Mouse (Mus musculus): ENCODE data around the gene Ccdc174. TPM values are rescaled to one million over a fixed set of nuclear protein-coding genes. Genes with fewer than 3 reads are reported as not detected.
"Not testable (repeated sequence)": the region's sequence is repeated elsewhere in the genome, so short reads cannot be mapped to it uniquely, and the experiment has no call there.

Gene Ccdc174
- total RNA-seq, 1 experiment: 13.7 TPM

DNA sequence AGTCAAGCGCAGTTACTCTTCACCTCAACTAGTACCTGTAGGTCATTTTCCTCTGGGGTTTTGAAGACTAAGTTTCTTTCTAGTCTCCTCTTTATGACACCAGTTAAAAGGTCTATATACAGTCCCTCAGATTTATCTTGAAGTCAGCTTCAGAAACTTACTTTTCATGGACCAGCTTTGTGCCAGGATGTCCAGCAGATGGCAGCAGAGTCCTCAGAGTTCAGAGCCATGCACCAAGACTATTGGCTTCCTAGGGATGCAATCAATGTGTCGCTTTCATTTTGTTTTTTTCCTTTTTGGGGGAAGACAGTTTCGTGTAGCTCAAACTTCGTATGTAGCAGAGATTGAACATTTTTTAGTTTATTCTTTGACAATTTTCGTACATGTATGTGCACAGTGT, 23.7 kb downstream of the Ccdc174 start:
- H3K36me3 ChIP-seq (ENCODE audit: control insufficient read depth, insufficient read depth, low read length, poor library complexity, severe bottlenecking): peaks cover 15% of the 10 kb centered on the region
- DNase-seq (ENCODE audit: low read depth, low spot score): peak; percentile 51
- no peak overlapping the region for H3K9ac ChIP-seq (ENCODE audit: insufficient read depth, low read depth, low read length, poor library complexity, severe bottlenecking)
- H3K9me3 ChIP-seq (ENCODE audit: control insufficient read depth, insufficient read depth, low read depth, low read length): no peaks in the 10 kb centered on the region
- no peak overlapping the region for H3K4me3 ChIP-seq (ENCODE audit: insufficient read depth in 1 of 2, low read depth in 1 of 2, low read length in 2 of 2, poor library complexity in 1 of 2, severe bottlenecking in 1 of 2)
- in situ Hi-C loops (cut with MboI; ENCODE audit: low sequenced_read_pairs in 2 of 2, unreplicated experiment in 2 of 2): loop anchor here in 1 of 2 experiments (10.0 kb wide), 1 partner anchor 173 kb away; no protein-coding TSS in a partner anchor
- H3K27ac ChIP-seq (ENCODE audit: insufficient read depth, low read depth, low read length, poor library complexity, severe bottlenecking): no peak overlapping the region
- TF ChIP-seq ZNF384 (IDR thresholded peaks at IDR 0.05; ENCODE audit: low read depth, low read length) (no peak), MAFK (IDR thresholded peaks at IDR 0.05; ENCODE audit: insufficient read depth, low read depth, low read length) (no peak), CHD2 (IDR thresholded peaks at IDR 0.05; ENCODE audit: low read depth, low read length) (no peak), HCFC1 (IDR thresholded peaks at IDR 0.05; ENCODE audit: borderline replicate concordance, insufficient read depth, low read length) (no peak), ZC3H11A (IDR thresholded peaks at IDR 0.05; ENCODE audit: borderline replicate concordance, low read depth, low read length) (peak; percentile 96)
- no peaks in the 10 kb centered on the region for H3K4me1 ChIP-seq (ENCODE audit: control insufficient read depth in 2 of 2, insufficient read depth in 2 of 2, low read length in 2 of 2, poor library complexity in 1 of 2)

DNA sequence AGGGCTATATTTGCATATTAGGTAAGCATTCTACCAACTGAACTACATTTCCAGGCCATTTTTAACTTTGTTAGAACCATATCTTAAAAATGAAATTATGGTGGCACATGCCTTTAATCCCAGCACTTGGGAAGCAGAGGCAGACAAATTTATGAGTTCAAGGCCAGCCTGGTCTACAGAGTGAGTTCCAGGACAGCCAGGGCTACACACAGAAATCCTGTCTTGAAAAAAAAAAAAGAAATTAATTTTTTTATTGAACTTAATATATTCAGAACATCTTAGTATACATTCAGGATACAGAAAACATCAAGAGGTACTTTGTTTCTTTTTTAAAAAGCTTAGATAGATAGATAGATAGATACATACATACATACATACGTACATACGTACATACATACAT, 24.7 kb downstream of the Ccdc174 start, which contains the start of gene 4930590J08Rik:
Gene 4930590J08Rik, plus strand, starts transcription at position 301 of the 400 bp plus-strand sequence.
- not testable (repeated sequence) for H3K9ac ChIP-seq (ENCODE audit: insufficient read depth, low read depth, low read length, poor library complexity, severe bottlenecking); H3K27ac ChIP-seq (ENCODE audit: insufficient read depth, low read depth, low read length, poor library complexity, severe bottlenecking); DNase-seq (ENCODE audit: low read depth, low spot score); H3K4me3 ChIP-seq (ENCODE audit: insufficient read depth in 1 of 2, low read depth in 1 of 2, low read length in 2 of 2, poor library complexity in 1 of 2, severe bottlenecking in 1 of 2); H3K4me1 ChIP-seq (ENCODE audit: control insufficient read depth in 2 of 2, insufficient read depth in 2 of 2, low read length in 2 of 2, poor library complexity in 1 of 2); H3K9me3 ChIP-seq (ENCODE audit: control insufficient read depth, insufficient read depth, low read depth, low read length)
- in situ Hi-C loops (cut with MboI; ENCODE audit: low sequenced_read_pairs in 2 of 2, unreplicated experiment in 2 of 2): loop anchor here in 1 of 2 experiments (10.0 kb wide), 1 partner anchor 172 kb away; no protein-coding TSS in a partner anchor
- peaks cover 15% of the 10 kb centered on the region for H3K36me3 ChIP-seq (ENCODE audit: control insufficient read depth, insufficient read depth, low read length, poor library complexity, severe bottlenecking)

DNA sequence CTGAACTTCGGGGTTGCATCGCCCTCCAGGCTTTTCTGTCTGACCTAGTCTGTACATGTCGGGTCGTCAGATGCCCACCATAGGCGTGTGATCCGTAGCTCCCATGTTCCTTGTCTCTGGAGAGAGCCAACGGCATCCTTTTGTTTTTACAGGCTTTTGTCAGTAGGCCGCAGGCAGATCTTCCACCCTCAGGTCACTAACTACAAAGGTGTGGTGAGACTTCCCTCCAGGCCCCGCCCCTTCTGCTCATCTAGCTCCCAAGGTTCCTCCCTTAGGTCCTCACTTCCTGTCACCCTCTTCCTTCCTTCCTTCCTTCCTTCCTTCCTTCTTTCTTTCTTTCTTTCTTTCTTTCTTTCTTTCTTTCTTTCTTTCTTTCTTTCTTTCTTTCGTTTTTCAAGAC, 36.2 kb downstream of the Ccdc174 start:
- no peak overlapping the region for H3K9ac ChIP-seq (ENCODE audit: insufficient read depth, low read depth, low read length, poor library complexity, severe bottlenecking)
- in situ Hi-C loops (cut with MboI; ENCODE audit: low sequenced_read_pairs in 2 of 2, unreplicated experiment in 2 of 2): no loop called here

DNA sequence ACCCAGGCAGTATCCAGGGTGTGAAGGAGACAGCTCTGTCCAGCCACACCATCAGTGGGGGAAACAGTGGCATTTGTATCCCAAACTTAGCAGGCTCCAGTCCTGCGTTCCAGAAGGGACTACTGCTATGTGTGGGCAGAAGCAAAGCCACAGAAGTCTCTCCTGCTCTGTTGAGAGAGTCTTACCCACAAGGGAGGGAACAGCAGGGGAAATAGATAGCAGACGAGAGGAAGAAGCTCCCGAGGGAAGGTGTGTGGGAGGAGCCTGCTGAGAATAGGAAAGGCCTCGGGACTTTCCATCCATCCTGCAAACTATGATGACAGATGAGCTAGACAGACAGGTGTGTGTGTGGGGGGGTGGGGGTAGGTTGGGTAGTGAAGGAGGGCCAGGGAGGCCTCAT, 39.4 kb downstream of the Ccdc174 start:
- in situ Hi-C loops (cut with MboI; ENCODE audit: low sequenced_read_pairs in 2 of 2, unreplicated experiment in 2 of 2): no loop called here

More for the DNA sequence above, 36.2 kb downstream of the Ccdc174 start:
- DNase-seq (ENCODE audit: low read depth, low spot score): peak; percentile 11
- H3K9me3 ChIP-seq (ENCODE audit: control insufficient read depth, insufficient read depth, low read depth, low read length): no peaks in the 10 kb centered on the region
- no peaks in the 10 kb centered on the region for H3K4me1 ChIP-seq (ENCODE audit: control insufficient read depth in 2 of 2, insufficient read depth in 2 of 2, low read length in 2 of 2, poor library complexity in 1 of 2)
- no peak overlapping the region for H3K27ac ChIP-seq (ENCODE audit: insufficient read depth, low read depth, low read length, poor library complexity, severe bottlenecking)
- no peaks in the 10 kb centered on the region for H3K36me3 ChIP-seq (ENCODE audit: control insufficient read depth, insufficient read depth, low read length, poor library complexity, severe bottlenecking)
- H3K4me3 ChIP-seq (ENCODE audit: insufficient read depth in 1 of 2, low read depth in 1 of 2, low read length in 2 of 2, poor library complexity in 1 of 2, severe bottlenecking in 1 of 2): no peak overlapping the region
- TF ChIP-seq HCFC1 (IDR thresholded peaks at IDR 0.05; ENCODE audit: borderline replicate concordance, insufficient read depth, low read length): no peak

DNA sequence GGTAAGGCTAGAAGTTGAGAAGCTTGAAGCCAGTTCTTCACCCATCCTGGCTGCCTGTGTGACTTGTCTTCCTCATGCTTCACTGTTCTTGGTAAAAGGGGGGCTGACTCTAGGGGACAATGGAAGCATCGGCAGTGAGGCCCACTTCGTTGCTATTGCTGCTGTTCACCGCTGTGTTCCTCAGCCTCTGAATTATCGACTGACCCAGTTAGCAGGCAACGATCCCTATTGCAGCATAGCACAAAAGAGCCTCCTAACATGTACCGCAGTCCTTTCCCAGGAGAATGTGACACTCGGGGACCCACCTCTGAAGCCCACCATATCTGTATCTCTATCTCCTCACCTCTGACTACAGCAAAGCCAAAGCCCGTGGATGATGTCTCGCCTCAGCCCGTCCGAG, 39.9 kb downstream of the Ccdc174 start:
- H3K4me3 ChIP-seq (ENCODE audit: insufficient read depth in 1 of 2, low read depth in 1 of 2, low read length in 2 of 2, poor library complexity in 1 of 2, severe bottlenecking in 1 of 2): no peak overlapping the region
- no peak for DNase-seq (ENCODE audit: low read depth, low spot score)
- H3K27ac ChIP-seq (ENCODE audit: insufficient read depth, low read depth, low read length, poor library complexity, severe bottlenecking): no peak overlapping the region; the same call in 1 of the 2 replicates
- H3K9me3 ChIP-seq (ENCODE audit: control insufficient read depth, insufficient read depth, low read depth, low read length): no peaks in the 10 kb centered on the region
- TF ChIP-seq MAFK (IDR thresholded peaks at IDR 0.05; ENCODE audit: insufficient read depth, low read depth, low read length): no peak
- TF ChIP-seq ZNF384 (IDR thresholded peaks at IDR 0.05; ENCODE audit: low read depth, low read length): no peak
- TF ChIP-seq HCFC1 (IDR thresholded peaks at IDR 0.05; ENCODE audit: borderline replicate concordance, insufficient read depth, low read length): no peak
- TF ChIP-seq CHD2 (IDR thresholded peaks at IDR 0.05; ENCODE audit: low read depth, low read length): no peak
- TF ChIP-seq ZC3H11A (IDR thresholded peaks at IDR 0.05; ENCODE audit: borderline replicate concordance, low read depth, low read length): no peak
- in situ Hi-C loops (cut with MboI; ENCODE audit: low sequenced_read_pairs in 2 of 2, unreplicated experiment in 2 of 2): no loop called here
- H3K4me1 ChIP-seq (ENCODE audit: control insufficient read depth in 2 of 2, insufficient read depth in 2 of 2, low read length in 2 of 2, poor library complexity in 1 of 2): no peaks in the 10 kb centered on the region
- H3K9ac ChIP-seq (ENCODE audit: insufficient read depth, low read depth, low read length, poor library complexity, severe bottlenecking): no peak overlapping the region
- no peaks in the 10 kb centered on the region for H3K36me3 ChIP-seq (ENCODE audit: control insufficient read depth, insufficient read depth, low read length, poor library complexity, severe bottlenecking)

More for the DNA sequence above, 39.4 kb downstream of the Ccdc174 start:
- TF ChIP-seq CHD2 (IDR thresholded peaks at IDR 0.05; ENCODE audit: low read depth, low read length) (no peak), HCFC1 (IDR thresholded peaks at IDR 0.05; ENCODE audit: borderline replicate concordance, insufficient read depth, low read length) (no peak), ZC3H11A (IDR thresholded peaks at IDR 0.05; ENCODE audit: borderline replicate concordance, low read depth, low read length) (no peak), ZNF384 (IDR thresholded peaks at IDR 0.05; ENCODE audit: low read depth, low read length) (no peak), MAFK (IDR thresholded peaks at IDR 0.05; ENCODE audit: insufficient read depth, low read depth, low read length) (no peak)
- no peak for DNase-seq (ENCODE audit: low read depth, low spot score)
- Histone ChIP-seq H3K9ac (ENCODE audit: insufficient read depth, low read depth, low read length, poor library complexity, severe bottlenecking) (no peak overlapping the region), H3K36me3 (ENCODE audit: control insufficient read depth, insufficient read depth, low read length, poor library complexity, severe bottlenecking) (no peaks in the 10 kb centered on the region), H3K4me3 (ENCODE audit: insufficient read depth in 1 of 2, low read depth in 1 of 2, low read length in 2 of 2, poor library complexity in 1 of 2, severe bottlenecking in 1 of 2) (no peak overlapping the region), H3K4me1 (ENCODE audit: control insufficient read depth in 2 of 2, insufficient read depth in 2 of 2, low read length in 2 of 2, poor library complexity in 1 of 2) (no peaks in the 10 kb centered on the region), H3K27ac (ENCODE audit: insufficient read depth, low read depth, low read length, poor library complexity, severe bottlenecking) (no peak overlapping the region), H3K9me3 (ENCODE audit: control insufficient read depth, insufficient read depth, low read depth, low read length) (no peaks in the 10 kb centered on the region)
